Mouse (Mus musculus): ENCODE measurements around the gene Rhoj. TPM values are rescaled to one million over a fixed set of nuclear protein-coding genes. Genes with fewer than 3 reads are reported as not detected.
A peak's percentile ranks its signal among the peaks of the same experiment; 100 is the strongest.
"Not testable (repeated sequence)": the region's sequence is repeated elsewhere in the genome, so short reads cannot be mapped to it uniquely, and the experiment has no call there.

The Rhoj gene
- total RNA-seq, 2 experiments from 2014 or later = 13.1 to 27.2 TPM

DNA sequence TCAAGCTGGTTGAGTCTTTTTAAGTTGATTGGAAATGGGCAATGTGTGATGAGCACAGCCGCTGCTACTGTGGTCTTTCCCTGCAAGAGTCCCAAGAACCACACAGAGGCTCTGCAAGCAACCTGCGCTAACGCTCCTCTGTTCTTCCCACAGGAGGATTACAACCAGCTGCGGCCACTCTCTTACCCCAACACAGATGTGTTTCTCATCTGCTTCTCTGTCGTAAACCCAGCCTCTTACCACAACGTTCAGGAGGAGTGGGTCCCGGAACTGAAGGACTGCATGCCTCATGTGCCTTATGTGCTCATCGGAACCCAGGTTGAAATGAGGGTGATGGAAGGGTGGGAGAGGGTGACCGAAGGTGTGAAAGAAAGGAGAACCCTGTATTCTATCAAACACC lies 83.4 kb downstream of the Rhoj start:
- DNase-seq = no peak

DNA sequence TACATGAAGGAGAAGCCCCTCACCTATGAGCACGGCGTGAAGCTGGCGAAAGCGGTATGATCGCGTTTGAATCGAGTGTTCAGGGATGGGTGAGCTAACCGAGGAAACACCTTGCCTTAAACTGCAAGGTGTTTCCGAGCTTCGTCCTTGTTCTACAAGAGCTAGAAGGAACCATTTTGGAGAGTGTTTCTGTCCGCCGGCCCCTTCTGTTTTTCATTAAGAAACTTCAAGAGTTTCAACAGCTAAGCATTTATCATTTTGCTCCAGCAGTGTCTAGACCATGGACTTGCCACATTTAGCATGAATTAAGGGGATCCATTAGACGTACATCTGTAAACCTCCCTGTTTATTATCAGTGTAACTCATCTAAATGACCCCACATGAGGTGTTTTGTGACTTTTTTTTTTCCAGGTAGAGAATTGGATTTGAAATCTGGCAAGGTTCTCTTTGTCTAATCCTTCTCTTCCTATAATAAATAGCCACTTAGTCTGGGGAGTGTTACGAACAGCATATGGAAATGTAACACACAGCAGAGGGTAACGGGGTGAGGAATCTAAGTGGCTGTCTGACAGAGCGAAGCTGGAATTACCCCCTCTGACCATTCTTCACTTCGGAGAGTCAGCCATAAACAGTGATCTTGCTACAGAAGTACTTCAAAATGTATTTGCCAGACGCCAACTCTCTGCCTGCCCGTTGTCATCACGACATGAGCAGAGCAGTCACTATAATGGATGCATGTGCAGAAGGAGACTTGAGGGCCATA lies 86.1 kb downstream of the Rhoj start:
- no peak for DNase-seq

DNA sequence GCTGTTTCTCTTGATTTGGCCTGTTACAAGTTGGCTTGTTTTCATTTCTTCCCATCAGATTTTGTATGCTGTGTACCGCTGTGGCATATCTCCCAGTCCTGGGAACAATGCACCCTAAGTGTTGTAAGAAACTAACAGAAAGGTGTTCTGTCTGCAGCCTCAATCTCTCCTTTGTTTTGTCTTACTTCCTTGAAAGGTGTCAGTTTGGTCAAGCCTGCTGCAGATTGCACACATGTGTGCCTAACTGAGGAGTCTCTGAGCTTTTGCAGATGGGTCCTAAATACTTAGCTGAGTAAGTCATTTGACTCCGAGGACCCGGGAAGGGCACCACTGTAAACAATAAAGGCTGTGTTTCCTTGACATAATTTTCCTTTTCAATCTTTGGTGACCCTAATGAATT lies 88.5 kb downstream of the Rhoj start:
- no peak for DNase-seq

DNA sequence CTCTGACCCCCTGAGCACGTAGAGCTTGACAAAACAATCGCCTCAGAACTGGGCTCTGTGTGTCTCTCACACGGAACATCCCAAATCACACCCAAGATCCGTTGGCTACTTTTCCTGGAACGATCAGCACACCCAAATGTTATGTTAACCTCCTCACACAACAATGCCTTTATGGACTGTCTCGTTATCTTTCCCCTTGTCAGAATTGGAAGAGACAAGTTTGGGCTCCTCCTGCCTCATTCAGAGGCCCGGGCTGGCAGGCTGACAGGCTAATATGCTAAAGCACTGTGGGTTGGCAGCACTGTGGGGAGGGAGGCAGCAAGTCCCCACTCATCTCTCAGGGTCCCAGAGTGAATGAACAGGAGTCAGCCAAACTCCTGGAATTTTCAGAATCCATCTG lies 89.0 kb downstream of the Rhoj start:
- DNase-seq = no peak

DNA sequence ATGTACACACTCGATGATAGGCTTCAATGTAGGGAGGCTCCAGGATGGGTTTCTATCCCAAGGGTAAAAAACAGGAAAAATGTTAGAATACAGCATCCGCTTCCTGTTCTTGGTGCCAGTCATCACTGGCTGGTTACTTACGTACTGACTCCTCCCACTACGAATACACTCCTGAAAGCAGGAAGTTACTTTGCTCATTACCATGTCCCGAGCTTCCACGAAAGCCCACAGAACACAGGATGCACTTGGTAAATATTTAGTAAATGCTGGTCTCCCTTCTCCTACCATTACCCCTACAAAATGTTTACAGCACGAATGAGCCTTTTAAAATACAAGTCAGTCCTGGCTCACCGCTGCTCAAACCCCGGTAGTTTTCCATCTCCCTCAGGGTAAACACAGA lies 104.8 kb downstream of the Rhoj start:
- DNase-seq = no peak

DNA sequence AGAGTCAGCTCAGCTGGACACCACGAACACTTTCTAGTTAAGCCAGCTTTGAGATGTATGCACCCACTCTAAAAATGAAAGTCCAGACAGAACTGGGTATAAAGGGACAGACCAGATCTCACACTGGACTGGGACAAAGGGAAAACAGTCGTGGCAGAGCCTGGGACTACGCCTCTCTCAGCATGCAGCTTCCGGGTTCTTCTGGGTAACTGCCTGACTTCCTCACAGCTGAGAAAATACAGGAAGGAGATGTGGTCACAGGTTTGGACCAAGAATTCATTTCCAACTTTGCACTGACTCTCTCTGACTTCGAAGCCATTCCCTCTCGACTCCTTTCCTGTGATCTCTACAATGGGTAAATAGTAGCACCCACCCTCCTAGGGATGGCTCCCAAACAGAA lies 106.9 kb downstream of the Rhoj start:
- DNase-seq = no peak

DNA sequence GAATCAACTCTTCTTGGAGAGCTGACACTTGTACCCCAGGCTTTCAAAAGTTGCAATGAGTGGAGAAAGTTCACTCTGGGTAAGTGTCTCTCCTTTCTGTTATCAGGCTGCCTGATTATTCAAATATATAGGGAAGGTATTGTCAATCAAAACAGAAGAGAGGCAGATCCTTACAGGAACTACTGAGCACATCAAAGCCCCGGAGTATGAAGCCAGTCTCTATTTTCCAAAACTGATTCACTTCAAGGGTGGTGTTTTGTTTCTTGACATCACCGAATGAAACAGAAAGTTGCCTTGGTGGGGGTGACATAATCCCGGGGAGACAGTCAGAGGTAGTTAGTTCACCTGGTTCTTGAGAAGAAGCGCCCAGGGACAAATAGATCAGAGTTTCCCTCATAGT lies 108.6 kb downstream of the Rhoj start, which contains the start of gene Gphb5:
Gphb5 (minus strand) TSS at position 101 of the 400 bp plus-strand sequence.
- no peak for DNase-seq

DNA sequence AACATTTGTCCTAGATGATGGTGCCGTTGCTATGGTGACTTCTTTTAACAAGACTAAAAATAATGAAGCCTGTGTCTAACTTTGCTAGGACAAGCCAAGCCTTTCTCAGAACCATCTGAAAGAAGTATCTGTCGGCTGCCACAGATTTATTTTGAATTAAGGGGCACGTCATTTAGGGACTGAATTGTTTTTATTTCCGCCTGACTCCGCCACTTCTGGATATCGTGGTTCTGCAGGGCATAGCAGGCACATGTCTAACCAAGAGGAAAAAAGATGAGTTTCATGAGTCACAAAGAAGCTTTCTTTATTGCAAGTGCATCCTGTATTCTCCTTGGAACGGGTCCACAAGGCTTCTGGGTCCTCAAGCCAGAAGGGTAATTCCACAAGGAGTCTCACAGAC lies 116.2 kb downstream of the Rhoj start:
- no peak for DNase-seq

DNA sequence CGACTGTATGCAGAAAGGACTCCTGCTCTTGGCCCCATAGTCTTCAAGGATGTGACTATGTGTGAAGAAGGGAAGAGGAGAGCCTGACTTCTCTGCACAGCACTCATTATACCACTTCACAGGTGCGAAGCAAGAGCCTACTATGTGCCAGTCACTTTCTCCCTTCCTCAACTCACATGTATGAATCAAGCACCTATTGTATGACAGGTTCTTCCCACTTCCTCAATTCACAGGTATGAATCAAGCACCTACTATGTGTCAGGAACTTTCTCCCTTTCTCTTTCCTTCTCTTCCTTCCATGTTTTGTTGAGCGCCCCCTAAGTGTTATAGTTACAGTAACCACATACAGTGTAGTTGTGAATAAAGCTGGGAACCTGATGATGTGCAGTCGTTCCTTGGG lies 116.7 kb downstream of the Rhoj start:
- no peak for DNase-seq

DNA sequence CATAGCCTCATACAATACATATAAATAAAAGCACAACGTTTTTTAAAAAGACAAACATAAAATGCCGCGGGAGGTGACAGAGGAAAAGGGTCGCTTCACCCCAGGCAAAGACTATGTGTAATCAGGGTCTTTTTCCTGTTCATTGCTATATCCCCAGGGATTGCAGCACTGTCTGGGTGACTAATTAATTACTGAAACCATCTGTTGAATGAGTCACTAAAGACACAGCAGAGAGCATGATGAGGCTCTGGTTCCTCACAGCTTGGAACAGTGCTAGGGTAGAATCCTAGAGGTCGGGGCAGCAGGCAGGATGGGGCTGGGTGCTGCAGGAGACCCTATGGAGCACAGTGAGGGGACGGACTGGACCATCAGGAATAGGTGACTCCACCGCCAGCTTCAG lies 117.8 kb downstream of the Rhoj start:
- DNase-seq = no peak

DNA sequence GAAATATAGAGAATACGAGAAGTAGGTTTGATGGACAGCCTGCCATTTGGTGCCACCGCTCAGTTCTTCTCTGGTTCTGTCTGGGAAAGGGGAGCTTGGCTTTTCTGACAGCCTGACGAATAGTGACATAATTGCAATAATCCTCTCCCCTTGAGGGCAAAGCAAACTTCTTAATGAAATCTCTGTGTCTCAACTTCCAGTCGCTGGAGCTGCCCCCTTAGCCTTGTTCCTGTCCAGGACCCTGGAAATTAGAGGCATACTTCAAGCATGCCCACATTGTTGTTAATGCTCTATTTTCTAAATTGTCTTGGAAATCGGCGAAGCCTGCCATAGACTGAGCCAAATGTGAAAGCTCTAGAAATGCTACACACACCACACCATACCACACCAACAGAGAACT lies 120.6 kb downstream of the Rhoj start:
- no peak for DNase-seq

DNA sequence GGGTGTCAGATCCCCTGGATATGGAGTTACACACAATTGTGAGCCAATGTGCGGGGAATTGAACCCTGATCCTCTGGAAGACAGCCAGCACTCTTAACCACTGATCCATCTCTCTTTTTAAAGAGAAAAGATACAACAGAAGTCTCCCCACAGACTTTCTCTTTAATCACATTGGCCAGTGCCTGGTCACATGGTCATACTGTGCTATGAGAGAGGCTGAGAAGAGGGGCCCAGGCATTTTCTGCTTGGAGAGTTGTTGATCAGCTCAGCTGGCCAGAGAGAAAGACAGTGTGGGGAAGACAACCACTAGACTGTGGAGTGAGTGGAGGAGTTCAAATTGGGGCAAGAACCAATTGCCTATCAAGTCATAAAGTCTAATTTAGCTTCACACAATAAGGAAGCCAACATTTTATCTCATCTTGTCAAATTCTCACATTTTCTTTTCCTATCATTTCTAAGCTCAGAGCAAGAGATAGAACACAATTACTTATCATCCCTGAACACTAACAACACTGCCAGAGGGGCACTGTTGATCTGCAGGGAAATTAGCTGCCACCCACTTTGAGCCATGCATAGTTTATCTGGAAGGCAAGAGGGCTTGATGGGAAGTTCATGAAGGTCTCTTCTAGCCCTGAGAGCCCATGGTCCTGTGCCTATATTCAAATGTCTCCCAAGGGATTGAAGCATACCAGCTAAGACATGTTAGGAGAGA lies 121.7 kb downstream of the Rhoj start:
- DNase-seq = no peak

DNA sequence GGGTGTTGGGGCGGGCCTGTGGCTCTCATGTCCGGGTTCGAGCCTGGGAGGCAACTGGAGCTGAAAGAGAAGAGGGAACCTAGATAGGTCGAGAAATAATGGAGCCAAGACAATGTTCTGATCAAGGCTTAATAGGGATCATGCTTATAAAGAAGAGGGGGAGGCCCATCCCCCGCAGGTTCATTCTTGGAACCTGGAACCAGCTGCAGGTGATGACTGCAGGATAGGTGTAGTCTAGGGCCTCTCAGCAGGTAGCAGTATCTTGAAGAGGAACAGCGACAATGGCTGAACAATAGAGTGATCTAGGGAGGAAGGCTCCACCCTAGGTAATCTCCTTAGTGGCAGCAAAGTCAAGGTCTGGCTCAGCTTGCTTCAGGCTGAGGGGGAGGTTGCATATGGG lies 124.3 kb downstream of the Rhoj start:
- not testable (repeated sequence) for DNase-seq

DNA sequence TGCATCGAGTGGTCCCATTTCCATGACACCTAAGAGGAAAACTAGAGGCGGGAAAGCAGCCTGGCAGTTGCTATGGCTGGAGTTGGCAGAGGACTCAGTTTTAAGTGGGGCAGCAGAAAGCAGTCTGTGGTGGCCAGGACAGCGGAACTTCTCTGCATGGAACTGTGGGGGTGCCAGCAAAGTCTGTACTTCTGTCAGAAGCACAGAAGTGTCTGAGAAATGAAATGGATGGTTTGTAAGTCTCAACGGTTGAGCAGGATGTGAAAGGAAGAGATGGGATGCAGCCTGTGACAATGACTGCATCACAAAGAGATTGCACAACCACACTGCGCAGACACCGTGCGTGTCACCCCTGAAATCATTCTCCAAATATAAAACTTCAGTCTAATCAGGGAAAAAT lies 138.1 kb downstream of the Rhoj start:
- no peak for DNase-seq

DNA sequence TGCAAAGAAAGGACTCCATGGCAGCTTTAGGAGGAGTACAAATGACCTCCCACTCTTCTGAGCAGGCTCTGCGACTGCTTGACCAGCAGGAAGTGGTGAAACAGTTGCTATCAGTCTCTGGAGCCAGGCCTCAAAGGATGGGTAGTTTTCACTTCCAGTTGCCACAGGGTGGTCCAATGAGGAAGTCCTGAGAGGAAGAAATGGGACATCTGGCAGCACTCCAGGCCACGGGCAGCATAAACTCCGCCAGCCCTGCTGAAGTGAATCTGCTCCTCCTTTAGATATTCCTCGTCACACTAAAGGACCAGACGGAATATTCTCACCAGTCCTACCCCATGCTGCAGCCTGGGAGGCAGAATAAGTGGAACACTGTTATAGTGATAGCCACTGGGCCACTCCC lies 140.8 kb downstream of the Rhoj start:
- peak; percentile 31 to 48 for DNase-seq

DNA sequence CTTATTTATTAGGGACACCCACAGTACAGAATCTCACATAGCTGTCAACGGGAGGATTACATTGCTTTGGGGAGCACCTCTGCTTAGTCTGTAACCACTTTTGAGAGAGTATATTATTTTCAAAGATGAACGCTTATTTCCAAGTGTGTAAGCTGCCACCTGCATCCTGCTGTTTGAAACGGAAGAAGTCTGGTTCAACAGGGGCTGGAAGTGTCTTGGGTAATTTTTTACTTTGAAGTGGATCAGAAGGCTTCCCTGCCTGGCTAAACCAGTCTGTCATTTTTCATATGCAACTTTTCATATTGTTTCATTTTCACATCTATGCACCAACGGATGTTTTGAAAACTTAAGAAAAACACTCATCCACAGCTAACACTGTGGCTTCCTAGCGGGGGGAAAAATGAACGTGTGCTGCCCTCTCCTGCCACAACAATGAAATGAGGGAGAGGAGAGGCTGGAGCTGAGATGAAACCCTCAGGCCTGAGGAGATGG lies 141.4 kb downstream of the Rhoj start:
- DNase-seq = no peak

DNA sequence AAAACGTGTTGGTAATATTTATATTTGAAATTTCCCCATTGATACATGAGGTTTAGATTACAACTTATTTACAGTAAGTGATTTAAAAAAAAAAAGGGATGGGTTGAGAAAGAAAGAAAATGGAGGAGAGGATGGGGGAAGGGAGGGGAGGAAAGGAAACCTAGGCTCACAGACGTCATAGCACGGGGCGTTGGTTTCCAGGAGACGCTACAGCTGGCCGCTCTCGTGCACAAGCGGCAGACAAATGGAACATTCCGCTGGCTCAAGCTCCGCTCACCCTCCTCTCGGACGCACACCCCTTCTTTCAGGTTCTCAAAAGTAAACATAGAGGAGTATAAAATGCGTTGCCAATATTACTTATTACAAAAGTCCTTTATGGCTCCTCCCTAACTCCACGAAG lies 141.9 kb downstream of the Rhoj start:
- no peak for DNase-seq

DNA sequence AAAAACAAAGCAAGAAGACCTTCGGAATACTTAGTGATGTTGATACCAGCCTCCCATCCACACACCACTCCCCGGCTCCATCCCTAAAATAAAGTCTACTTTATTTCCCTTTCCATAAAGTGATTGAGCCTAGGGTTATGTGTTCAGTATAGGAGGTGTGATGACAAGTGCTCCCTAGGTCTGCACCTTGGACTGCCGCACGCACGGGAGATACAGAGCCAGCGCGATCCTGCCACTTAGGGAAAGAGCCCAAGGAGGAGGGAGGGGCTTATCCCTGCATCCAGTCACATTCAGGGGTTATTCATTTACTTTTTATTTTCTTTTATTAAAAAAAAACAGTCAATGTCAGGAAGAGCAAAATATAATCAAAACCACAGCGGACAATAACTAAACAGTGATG lies 142.5 kb downstream of the Rhoj start:
- DNase-seq = no peak

Other genes with a start within 250 kb of the Rhoj start
- under 1 TPM in 1 of 2 experiments, not detected in 1; 0.07 TPM for gene Kcnh5, start 131.0 kb upstream of the Rhoj start, total RNA-seq (2021)
- not detected for gene Gphb5, start 108.5 kb downstream of the Rhoj start, total RNA-seq (2021)

Data from adrenal gland, postnatal 36 days (tissue).